Mouse (Mus musculus): ENCODE data around the gene Tmem117.

DNA sequence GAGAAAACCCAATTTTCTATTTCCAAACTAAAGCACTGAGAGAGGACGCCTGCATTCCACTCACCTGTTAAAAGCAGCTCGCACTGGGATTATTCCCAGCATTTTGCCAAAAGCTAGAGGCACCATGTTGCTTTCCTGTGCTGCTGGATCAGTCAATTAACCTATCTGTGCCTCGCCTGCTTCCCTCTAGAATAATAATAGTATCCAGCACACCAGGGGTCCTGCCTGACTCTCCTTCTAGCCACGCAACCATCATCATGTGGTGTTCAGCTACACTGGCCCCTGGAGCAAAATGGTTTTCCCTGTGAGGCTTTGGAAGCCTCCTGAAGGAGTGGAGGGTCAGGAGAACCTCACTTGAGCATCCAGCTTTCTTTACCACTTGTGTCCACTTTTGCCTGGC, 502.4 kb downstream of the Tmem117 start:
- no peak for TF ChIP-seq TAL1 (IDR thresholded peaks at IDR 0.05; ENCODE audit: low read length)
- TF ChIP-seq GATA1 (IDR thresholded peaks at IDR 0.05; ENCODE audit: low read length) = no peak

All from erythroblast, embryonic 14.5 days (primary cell).